Mouse (Mus musculus) spleen, adult 2 months (tissue): Measurements from ENCODE around the gene Lad1. TPM values are rescaled to one million over a fixed set of nuclear protein-coding genes. Genes with fewer than 3 reads are reported as not detected.

ENCODE experiments used
- DNase-seq, 2 experiments: peaks; one replicate each; pipeline versions ENCODE4 v3.0.0 to v3.0.0-alpha.2; 2012 to 2021; ENCODE audit warnings: low spot score in 2 of 2, low read depth in 1 of 2
- H3K27ac ChIP-seq: fragments of 200-500 bp; 2 replicates; pipeline ENCODE4 v1.5.1; 2012; ENCODE audit warnings: low read length, inconsistent platforms; ENCODE audit not compliant: insufficient read depth
- H3K27me3 ChIP-seq: fragments of 200-500 bp; 2 replicates; pipeline ENCODE4 v1.6.1; 2012; ENCODE audit warnings: mild to moderate bottlenecking, moderate library complexity, low read length, inconsistent platforms; ENCODE audit not compliant: control insufficient read depth, insufficient read depth
- H3K36me3 ChIP-seq: fragments of 200-500 bp; 2 replicates; pipeline ENCODE4 v1.6.1; 2012; ENCODE audit warnings: mild to moderate bottlenecking, low read length, inconsistent platforms; ENCODE audit not compliant: control insufficient read depth, insufficient read depth
- H3K4me1 ChIP-seq: fragments of 200-500 bp; 2 replicates; pipeline ENCODE4 v1.6.1; 2011; ENCODE audit warnings: inconsistent platforms; ENCODE audit not compliant: control insufficient read depth, insufficient read depth, insufficient read length
- H3K4me3 ChIP-seq: fragments of 200-500 bp; 2 replicates; pipeline ENCODE4 v1.5.1; 2011; ENCODE audit warnings: mild to moderate bottlenecking, inconsistent platforms; ENCODE audit not compliant: insufficient read depth, insufficient read length; ENCODE audit errors: extremely low read depth
- CTCF ChIP-seq: fragments of 200-500 bp; IDR thresholded peaks from 2 replicates; pipeline ENCODE4 v1.5.1; 2011; ENCODE audit warnings: mild to moderate bottlenecking, inconsistent platforms; ENCODE audit not compliant: insufficient read depth, insufficient read length, insufficient replicate concordance; ENCODE audit errors: extremely low read depth
- POLR2A ChIP-seq: fragments of 200-500 bp; IDR thresholded peaks from 2 replicates; pipeline ENCODE4 v1.6.1; 2011; ENCODE audit warnings: low read depth, low read length, inconsistent platforms
- WGBS: fragments of 180-500 bp; shearing (Covaris S2); methylation state at CpG from one replicate; pipeline ENCODE4 v1.1.7; 2018; 5-methylcytosine and 5-hydroxymethylcytosine counted together
- polyA plus RNA-seq: library from polyadenylated mRNA; depleted of rRNA; stranded (reverse); fragments of >200 nt; gene quantifications from 2 replicates; pipeline ENCODE4 v1.2.3, GENCODE M21; 2012

Lad1 gene
- polyA plus RNA-seq, 1 experiment: 5.1 TPM

DNA sequence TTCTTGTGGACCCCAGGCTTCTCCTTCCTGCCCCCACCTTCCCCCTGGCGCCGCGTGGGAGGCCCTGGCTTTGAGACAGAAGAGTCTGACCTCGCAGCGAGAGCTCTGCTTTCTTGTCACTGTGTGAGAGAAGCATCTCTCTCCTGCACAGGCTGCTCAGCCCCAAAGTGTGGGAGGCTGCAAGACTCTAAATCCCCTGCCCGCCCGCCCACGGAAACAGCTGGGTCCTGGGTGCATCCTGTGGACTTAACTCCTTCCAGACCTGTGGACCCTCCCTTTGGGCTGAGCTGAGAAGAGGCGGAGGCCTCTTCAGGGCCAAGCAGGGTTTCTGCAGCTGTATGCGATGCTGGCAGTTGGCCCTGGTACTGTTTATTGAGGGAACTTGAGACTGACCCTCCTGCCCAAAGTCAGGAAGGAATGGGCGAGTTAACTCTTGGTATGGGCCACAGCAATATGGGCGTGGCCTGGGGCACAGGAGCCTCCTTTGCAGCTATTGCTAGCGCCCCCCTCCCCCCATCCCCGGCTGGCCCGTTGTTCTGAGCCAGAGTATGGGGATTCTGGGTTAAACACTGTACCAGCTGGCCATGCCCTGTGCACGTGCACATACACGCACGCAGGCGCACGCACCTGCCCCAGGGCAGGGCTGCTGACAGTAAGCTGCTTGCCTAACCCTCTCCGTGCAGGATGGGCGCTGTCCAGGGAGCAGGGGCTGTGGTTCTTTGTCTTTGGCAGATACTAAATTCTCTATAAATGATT lies 39.4 kb upstream of the Lad1 start, which contains the start of gene Tnni1:
Gene Tnni1, plus strand, starts transcription at position 655 of the 756 bp plus-strand sequence.
- Histone ChIP-seq H3K27me3 (no peaks in the 10 kb centered on the region), H3K4me1 (no peaks in the 10 kb centered on the region), H3K4me3 (no peak within 1 kb of the TSS), H3K36me3 (no peaks in the 10 kb centered on the region), H3K27ac (no peak within 1 kb of the TSS)
- WGBS: 8% methylated on average over 22 of the region's 22 CpGs
- no peak for DNase-seq
- TF ChIP-seq POLR2A: no peak
- no peak for TF ChIP-seq CTCF

DNA sequence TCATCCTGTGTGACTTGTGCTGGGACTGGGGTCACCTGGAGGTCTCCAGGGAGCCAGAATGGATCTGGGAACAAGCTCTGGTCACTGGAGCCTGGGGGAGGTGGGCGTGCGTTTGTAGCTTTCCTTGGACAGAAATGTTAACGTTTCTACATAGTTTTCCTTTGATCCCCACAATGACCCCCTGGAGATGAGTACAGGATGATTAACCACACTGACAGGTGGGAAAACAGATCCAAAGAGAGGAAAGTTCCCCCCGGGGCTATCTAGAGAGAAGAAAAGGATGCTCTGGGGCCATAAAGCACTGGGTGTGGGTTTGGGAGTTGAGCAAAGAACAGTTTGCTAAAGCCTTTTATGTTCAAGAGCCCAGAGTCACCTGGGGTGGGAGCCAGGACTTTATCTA lies 37.7 kb upstream of the Lad1 start:
- TF ChIP-seq CTCF (no peak), POLR2A (no peak)
- WGBS: 85% methylated on average over 4 of the region's 4 CpGs
- Histone ChIP-seq H3K4me1 (no peaks in the 10 kb centered on the region), H3K36me3 (no peaks in the 10 kb centered on the region), H3K27ac (no peak overlapping the region), H3K27me3 (no peaks in the 10 kb centered on the region), H3K4me3 (no peak overlapping the region)
- no peak for DNase-seq

DNA sequence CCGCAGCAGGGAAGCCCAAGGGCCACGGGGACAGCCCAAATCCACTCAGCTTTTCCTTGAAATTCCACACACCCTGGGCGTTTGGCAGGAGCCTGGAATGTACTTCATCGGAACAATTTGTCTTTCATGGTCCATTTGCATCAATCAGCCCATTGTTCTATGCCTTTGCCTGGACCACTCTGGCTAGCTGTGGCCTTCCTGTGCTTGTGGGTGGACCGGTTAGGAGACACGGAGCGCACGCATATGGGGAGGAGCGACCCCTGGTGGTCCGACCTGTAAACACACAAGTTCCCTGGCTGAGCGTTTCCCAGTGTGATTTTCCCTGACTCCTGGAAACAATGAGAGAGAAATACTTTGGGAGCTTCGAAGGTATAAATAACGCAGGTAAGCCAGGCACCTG lies 37.2 kb upstream of the Lad1 start:
- WGBS: 19% methylated on average over 13 of the region's 13 CpGs

DNA sequence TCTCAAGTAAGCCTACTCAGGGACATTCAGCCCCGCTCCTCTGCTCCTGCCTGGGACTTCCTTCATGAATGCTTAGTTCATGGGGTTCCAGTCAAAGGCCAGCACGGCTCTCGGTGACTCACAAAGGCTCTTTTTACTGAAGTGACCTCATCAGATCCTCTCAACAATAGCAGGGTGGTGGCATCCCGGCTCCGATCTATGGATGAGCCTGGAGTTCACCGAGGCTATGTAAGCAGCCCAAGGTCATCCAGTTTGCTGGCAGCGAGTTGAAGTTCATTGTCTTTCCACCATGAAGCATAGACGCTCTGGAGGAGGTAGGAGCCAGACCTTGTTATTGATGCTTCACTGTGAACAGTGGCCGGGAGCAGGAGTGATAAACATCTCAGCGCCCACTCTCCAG lies 35.6 kb upstream of the Lad1 start:
- no peak overlapping the region for H3K4me3 ChIP-seq
- H3K27me3 ChIP-seq: no peaks in the 10 kb centered on the region
- TF ChIP-seq CTCF: no peak
- TF ChIP-seq POLR2A: no peak
- H3K27ac ChIP-seq: no peak overlapping the region
- no peaks in the 10 kb centered on the region for H3K36me3 ChIP-seq
- 90% methylated on average over 10 of the region's 10 CpGs for WGBS
- no peak for DNase-seq
- H3K4me1 ChIP-seq: no peaks in the 10 kb centered on the region

More for the DNA sequence above, 37.2 kb upstream of the Lad1 start:
- Histone ChIP-seq H3K36me3 (no peaks in the 10 kb centered on the region), H3K27me3 (no peaks in the 10 kb centered on the region), H3K4me3 (no peak overlapping the region), H3K27ac (no peak overlapping the region), H3K4me1 (no peaks in the 10 kb centered on the region)
- peak; percentile 89 for TF ChIP-seq CTCF
- no peak for TF ChIP-seq POLR2A
- DNase-seq: peak; percentile 15 to 42

DNA sequence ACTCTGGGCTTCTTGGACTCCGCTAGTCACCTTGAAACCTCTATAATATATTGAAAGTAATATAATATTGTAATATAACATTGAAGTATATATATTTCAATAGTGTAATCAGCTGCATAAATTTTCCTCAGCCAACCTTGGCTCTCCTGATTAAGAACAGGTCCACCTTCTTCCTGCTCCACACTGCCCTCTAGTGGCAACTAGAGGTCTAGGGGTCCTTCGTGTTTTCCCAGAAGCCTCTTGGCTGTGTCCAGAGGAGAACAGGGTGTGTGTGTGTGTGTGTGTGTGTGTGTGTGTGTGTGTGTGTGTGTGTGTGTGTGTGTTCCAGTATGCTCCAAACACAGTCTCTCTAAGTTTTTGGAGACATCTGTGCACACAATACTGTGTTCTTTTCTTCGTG lies 30.6 kb upstream of the Lad1 start:
- H3K27me3 ChIP-seq: no peaks in the 10 kb centered on the region
- no peak overlapping the region for H3K4me3 ChIP-seq
- no peak overlapping the region for H3K27ac ChIP-seq
- TF ChIP-seq CTCF (peak; percentile 40; the same call in 1 of the 2 replicates), POLR2A (no peak)
- 61% methylated on average over 3 of the region's 3 CpGs for whole genome bisulfite sequencing
- peaks cover 4% of the 10 kb centered on the region; the same call in 1 of the 2 replicates for H3K4me1 ChIP-seq
- peak; percentile 62 to 65 for DNase-seq
- H3K36me3 ChIP-seq: no peaks in the 10 kb centered on the region

DNA sequence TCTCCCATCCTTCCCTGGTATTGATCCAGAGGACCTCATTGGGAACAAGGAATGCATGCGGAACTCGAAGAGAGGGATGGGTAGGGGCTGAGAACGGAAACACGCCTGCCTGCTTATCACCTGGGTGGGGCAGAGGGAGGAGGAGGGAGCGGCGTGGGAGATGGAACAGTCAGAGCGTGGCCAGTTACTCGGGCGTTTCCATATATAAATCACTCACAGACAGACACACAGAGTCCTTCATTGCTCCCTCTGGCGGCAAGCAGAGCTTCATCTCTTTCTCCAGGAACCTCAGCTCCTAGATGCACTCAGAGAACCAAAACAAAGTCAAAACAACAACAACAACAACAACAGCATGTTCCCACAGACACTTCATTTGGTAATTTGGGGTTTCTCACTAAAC lies 29.7 kb upstream of the Lad1 start:
- Histone ChIP-seq H3K27ac (no peak overlapping the region), H3K4me1 (peaks cover 8% of the 10 kb centered on the region; the same call in 1 of the 2 replicates), H3K36me3 (no peaks in the 10 kb centered on the region), H3K4me3 (no peak overlapping the region), H3K27me3 (no peaks in the 10 kb centered on the region)
- TF ChIP-seq CTCF (no peak), POLR2A (no peak)
- 15% methylated on average over 10 of the region's 10 CpGs for WGBS
- peak in 1 of 2 experiments; percentile 22 for DNase-seq

DNA sequence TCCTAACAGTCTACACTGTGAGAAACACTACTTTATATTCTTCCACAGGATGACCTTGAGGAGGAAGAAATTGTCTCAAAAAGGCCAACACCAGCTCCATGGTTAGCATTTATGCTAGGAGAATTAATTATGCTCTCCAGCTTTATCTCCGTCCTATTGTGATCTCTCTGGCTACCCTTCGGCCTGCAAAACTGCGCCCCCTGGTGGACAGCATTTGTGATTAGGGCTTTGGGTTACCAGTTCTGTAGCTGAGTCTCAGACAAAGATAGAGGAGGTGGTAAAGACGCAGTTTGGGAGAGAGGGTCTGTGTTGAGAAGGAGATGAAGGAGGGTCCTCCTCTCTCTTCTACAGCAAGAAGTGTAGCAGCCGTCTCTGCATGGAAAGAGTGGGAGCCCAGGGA lies 28.6 kb upstream of the Lad1 start:
- DNase-seq: peak; percentile 48 to 69
- Histone ChIP-seq H3K4me3 (no peak overlapping the region), H3K27ac (no peak overlapping the region), H3K36me3 (no peaks in the 10 kb centered on the region), H3K4me1 (peaks cover 10% of the 10 kb centered on the region; the same call in 1 of the 2 replicates), H3K27me3 (no peaks in the 10 kb centered on the region)
- no peak for TF ChIP-seq POLR2A
- TF ChIP-seq CTCF: peak; percentile 72; the same call in 1 of the 2 replicates
- WGBS: 26% methylated on average over 5 of the region's 5 CpGs
